Mouse (Mus musculus): ENCODE data around the gene Syngr1. TPM values are rescaled to one million over a fixed set of nuclear protein-coding genes. Genes with fewer than 3 reads are reported as not detected.

The Syngr1 gene
- polyA plus RNA-seq, 1 experiment: 62.1 TPM

DNA sequence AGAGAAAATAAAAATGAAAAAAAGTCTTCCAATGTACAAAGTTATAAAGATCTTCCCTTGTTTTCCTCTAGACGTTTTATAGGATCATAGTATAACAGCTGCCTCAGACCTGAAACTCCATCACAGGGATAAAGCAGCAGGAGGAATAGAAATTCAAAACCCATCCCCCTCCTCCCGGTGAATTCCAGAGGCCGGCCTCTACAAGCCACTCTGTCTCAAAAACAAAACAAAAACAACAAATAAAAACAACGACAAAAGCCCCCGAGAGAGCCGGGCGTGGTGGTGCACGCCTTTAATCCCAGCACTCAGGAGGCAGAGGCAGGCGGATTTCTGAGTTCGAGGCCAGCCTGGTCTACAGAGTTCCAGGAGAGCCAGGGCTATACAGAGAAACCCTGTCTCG is 979 bp upstream of the Syngr1 start:
- DNase-seq (ENCODE audit: low spot score): no peak

- no peak for DNase-seq (ENCODE audit: low spot score)
These were observed 403 bp upstream of the Syngr1 start for GRCm38 (mm10) chr15:80090741-80091120.

GRCm38 (mm10) chr15:80092041-80092441 is 907 bp downstream of the Syngr1 start:
- no peak for DNase-seq (ENCODE audit: low spot score)

DNA sequence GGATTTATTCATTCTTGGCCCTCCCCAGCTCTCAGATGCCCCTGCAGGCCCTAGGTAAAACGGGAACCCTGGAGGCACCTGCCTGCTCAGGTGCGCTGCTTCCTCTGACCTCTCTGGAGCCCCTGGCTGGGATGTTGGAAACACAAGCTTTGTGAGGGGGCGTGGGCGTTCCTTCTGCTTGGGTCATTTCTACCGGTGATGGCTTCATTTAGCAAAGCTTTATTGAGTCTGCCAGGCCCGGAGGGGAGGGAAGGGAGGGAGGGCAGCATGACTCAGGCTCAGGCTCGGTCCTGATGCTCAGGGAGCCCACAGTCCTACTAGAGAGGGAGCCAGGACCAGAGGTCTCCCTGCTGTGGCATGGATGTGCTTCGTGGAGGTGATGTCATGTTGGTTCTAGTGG is 1.5 kb downstream of the Syngr1 start:
- no peak for DNase-seq (ENCODE audit: low spot score)

DNA sequence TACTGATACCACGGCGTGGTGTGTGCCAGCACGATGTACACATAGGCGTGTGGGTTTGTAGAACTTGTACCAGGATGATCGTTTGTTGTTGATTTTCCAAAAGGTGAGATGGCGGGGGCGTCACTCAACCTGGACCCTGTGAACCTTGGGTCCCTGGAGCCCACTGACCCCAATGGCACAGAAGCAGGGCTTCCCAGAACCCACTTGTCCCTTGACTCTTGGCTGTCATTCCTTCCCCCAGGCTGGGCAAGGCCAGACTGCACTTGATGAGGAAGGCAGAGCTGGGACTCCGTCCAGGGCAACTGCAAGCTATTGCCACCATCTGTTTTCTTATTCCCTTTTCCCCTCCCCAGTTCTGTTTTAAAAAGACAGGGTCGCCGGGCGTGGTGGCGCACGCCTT is 3.1 kb downstream of the Syngr1 start:
- DNase-seq (ENCODE audit: low spot score): no peak

GRCm38 (mm10) chr15:80095596-80095995 is 4.5 kb downstream of the Syngr1 start:
- DNase-seq (ENCODE audit: low spot score): no peak

DNA sequence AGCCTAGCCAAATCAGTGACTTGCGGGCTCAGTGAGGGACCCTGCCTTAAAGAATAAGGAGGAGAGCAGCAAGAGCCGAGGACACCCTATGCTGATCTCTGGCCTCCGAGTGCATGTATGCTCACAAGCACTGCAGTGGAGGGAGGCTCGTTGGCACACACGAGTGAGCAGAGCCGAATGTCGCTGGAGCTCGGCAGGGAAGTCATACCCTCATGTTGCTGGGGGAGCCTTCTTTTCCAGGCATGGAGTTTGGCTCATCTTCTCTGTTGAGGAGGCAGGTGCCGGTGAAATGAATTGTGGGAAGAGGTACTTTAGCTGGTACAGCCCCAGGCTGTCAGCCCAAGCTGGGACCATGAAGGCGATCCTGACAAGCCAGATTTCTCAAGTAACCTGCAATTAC is 5.3 kb downstream of the Syngr1 start:
- no peak for DNase-seq (ENCODE audit: low spot score)

DNA sequence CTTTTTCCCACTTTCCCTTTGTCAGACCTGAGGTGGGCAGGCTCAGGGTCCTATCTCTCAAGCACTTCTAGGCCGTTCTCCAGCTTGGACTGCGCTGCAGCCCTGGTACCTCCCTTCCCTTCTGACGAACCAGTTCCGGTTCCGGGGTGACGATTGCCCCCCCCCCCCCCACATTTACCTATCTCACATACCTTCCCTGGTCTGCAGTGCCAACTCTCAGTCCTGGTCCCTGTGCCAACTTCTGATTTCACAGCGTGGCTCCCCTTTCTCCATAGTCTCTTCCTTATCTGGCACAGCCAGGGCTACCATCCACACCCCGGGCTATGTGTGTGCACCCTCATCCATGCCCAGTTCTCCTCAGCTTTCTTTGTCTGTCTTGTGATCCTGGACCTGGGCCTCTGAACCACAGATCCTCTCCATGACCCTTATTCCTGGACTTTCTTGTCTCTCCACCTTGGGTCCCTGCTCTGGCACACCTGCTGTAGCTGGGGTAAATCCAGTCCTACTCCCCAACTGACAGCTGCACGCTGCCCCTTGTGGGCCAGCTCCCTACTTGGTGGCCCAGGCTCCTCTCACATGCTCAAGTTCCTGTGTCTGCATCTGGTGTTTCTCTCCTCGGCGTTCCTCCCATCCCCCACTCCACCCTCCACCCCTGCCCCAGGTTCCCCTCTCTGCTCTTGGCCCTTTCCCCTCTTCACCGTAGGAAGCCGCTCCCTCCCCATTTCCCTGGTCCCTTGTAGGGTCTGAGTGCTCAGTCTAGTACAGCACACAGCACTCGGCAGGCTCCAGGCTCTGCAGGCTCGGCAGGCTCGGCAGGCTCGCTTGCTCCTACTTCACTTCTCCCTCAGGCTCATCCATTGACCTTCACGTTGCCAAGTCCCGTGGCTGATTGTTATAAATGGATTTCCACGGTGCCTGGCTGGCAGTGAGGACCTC is 6.1 kb downstream of the Syngr1 start:
- no peak for DNase-seq (ENCODE audit: low spot score)

DNA sequence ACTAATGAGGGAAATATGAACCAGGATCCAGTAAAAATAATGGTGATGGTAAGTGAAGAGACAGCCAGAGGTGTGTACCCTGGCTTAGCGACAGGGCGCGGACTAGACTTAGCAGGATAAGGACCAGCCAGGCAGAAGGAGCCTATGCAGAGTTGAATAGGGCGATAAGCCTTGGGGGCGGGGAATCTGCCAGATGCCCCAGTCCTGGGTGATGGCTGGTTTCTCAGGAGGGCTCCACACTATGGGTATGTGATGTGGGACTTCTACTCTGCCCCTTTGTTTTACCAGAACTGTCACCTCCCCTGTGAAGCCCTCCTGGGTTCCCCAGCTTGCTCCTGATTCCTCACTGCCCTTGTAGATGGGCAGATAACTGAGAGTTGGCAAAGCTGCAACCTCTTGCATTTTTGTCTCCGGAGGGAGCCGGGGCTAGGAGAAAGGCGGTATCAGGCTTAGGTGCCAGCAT is 6.9 kb downstream of the Syngr1 start:
- no peak for DNase-seq (ENCODE audit: low spot score)

- no peak for DNase-seq (ENCODE audit: low spot score)
These were observed 7.7 kb downstream of the Syngr1 start for GRCm38 (mm10) chr15:80098809-80099208.

DNA sequence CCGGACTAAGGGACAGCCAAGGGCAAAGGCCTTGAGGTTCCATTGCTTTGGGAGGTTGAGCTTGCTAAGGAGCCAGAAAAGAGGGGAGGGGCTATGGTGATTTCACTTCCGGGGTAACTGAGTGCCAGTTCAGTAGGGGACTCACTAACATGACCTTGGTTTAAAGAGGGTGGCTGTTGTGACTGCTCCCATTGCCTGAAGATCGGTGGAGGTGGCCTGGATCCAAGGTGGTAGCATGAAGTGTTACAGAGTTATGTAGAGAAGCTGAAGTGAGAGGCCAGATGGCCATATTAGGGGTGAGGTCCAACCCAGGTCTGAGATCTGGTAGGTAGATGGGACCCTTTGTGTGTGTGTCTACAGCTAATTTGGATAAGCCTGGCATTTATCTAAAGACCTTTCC is 8.3 kb downstream of the Syngr1 start:
- no peak for DNase-seq (ENCODE audit: low spot score)

GRCm38 (mm10) chr15:80100196-80100595 is 9.1 kb downstream of the Syngr1 start:
- DNase-seq (ENCODE audit: low spot score): no peak

GRCm38 (mm10) chr15:80100871-80101270 is 9.7 kb downstream of the Syngr1 start:
- DNase-seq (ENCODE audit: low spot score): no peak

DNA sequence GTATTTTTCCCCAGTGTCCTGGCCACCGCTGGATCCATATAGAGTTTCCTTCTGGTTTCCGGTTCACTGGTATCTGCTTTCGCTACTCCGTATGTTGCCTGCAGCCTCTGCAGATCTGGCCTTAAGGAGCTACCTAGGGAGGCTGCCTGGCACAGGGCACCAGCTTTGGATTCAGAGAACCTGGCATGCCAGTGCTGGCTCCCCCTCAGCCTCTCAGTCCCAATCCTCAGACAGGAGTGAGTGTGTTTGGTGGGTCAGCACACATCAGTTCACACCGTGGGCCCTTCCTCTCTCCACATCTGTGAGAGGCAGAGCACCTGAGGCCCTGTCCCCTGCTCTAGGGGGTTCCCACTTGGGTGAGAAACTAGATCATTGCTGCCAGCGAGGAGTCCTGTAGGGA is 10.4 kb downstream of the Syngr1 start:
- DNase-seq (ENCODE audit: low spot score): no peak

DNA sequence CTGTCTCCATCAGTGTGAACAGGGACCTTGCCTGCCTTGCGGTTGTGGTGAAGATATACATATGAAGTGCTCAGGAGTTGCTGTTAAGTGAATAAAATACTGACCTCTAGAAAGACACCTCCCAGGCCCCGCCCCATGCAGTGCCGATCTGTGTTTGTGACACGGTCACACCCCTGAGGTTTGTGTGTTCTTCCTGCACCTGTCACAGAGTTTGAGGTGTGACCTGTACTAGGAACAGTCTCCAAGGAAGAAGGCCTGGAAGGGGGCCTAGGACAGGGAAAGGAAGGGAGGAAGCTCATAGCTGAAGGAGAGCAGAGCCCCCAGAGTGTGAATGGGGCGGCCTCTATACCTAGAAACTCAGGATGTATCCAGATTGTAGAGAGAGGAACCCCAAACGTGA is 11.4 kb downstream of the Syngr1 start:
- DNase-seq (ENCODE audit: low spot score): no peak

- DNase-seq (ENCODE audit: low spot score): no peak
These were observed 14.6 kb downstream of the Syngr1 start for GRCm38 (mm10) chr15:80105490-80106410.

DNA sequence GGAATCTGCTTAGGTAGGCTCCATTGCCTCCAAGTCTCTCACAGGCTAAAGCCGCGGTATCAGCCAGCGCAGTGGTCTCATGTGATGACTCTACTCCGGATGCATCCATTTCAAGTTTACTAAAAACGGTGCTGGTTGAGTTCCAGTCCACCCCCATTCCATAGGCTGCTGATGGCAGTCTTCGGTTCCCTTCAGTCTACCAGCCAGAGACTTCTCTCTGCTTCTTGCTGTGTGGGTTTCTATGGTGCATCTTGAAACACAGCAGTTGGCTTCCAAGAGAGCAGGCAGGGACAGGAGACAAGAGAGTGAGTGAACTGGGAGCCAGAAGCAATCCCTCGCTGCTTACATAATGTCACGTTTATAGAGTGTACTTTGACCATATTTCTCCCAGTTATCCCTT is 16.0 kb downstream of the Syngr1 start:
- no peak for DNase-seq (ENCODE audit: low spot score)

- DNase-seq (ENCODE audit: low spot score): no peak
These were observed 16.4 kb downstream of the Syngr1 start for GRCm38 (mm10) chr15:80107575-80107974.

DNA sequence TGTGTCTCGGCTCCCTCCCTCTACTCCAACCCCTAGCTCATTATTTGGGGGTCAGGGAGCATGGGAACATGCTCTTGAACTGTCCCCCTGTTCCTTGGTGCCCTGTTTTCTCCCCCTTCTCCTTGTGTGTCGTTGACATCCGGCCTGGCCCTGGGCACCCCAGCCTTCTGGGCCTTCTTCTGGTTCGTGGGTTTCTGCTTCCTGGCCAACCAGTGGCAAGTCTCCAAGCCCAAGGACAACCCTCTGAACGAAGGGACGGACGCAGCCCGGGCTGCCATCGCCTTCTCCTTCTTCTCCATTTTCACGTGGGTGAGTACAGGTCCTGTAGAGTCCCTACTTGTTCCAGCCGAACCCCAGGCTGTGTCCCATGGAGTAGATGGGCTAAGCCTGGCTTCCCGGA is 20.3 kb downstream of the Syngr1 start:
- no peak for DNase-seq (ENCODE audit: low spot score)

GRCm38 (mm10) chr15:80112499-80112898 is 21.4 kb downstream of the Syngr1 start:
- no peak for DNase-seq (ENCODE audit: low spot score)

DNA sequence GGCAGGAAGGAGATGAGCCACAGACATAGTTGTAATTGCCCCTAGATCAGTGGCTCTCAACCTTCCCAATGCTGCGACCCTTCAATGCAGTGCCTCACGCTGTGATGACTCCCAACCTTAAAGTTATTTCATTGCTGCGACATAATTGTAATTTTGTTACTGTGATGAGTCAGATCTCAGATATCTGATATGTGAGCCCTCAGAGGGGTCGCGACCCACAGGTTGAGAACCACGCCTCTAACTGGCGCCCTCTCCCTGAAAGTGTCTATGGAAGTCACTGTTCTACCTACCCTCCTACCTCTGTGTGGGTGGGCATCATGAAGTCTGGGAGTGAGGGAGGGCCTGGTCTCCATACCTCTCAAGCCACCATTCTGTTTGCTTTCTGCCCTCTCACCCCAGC is 23.3 kb downstream of the Syngr1 start:
- no peak for DNase-seq (ENCODE audit: low spot score)

- no peak for DNase-seq (ENCODE audit: low spot score)
These were observed 24.1 kb downstream of the Syngr1 start for GRCm38 (mm10) chr15:80115256-80115655.
